Mouse (Mus musculus) cerebellum, postnatal 36 days (tissue): Measurements from ENCODE around the gene 9030612E09Rik.
A peak's percentile ranks its signal among the peaks of the same experiment; 100 is the strongest.

Experiments
- DNase-seq, 2 experiments: peaks; one replicate each; pipeline ENCODE4 v3.0.0; 2021 to 2022; ENCODE audit warnings: mixed read lengths in 2 of 2

The 9030612E09Rik gene

GRCm38 (mm10) chr10:43174326-43175155 is at the start of gene 9030612E09Rik, which contains the start of gene Sobp:
9030612E09Rik (plus strand) TSS chr10:43174704.
Sobp (minus strand) TSS chr10:43174530.
- peak; percentile 77 to 80 for DNase-seq

GRCm38 (mm10) chr10:43128750-43129149 is 45.8 kb upstream of the 9030612E09Rik start:
- DNase-seq, result no peak

- no peak for DNase-seq
These were observed 40.5 kb upstream of the 9030612E09Rik start for GRCm38 (mm10) chr10:43134027-43134426.

- no peak for DNase-seq
These were observed 31.3 kb upstream of the 9030612E09Rik start for GRCm38 (mm10) chr10:43143173-43143572.

GRCm38 (mm10) chr10:43148456-43148855 is 26.0 kb upstream of the 9030612E09Rik start:
- no peak for DNase-seq

- no peak for DNase-seq
These were observed 21.9 kb upstream of the 9030612E09Rik start for GRCm38 (mm10) chr10:43152643-43153042.

GRCm38 (mm10) chr10:43155046-43155560 is 19.4 kb upstream of the 9030612E09Rik start:
- DNase-seq, result peak in 1 of 2 experiments; percentile 28

- no peak for DNase-seq
These were observed 15.6 kb upstream of the 9030612E09Rik start for GRCm38 (mm10) chr10:43158917-43159316.

GRCm38 (mm10) chr10:43159333-43159732 is 15.2 kb upstream of the 9030612E09Rik start:
- DNase-seq, result no peak

- no peak for DNase-seq
These were observed 12.2 kb upstream of the 9030612E09Rik start for GRCm38 (mm10) chr10:43162318-43162717.

GRCm38 (mm10) chr10:43164406-43164805 is 10.1 kb upstream of the 9030612E09Rik start:
- DNase-seq, result no peak

GRCm38 (mm10) chr10:43166146-43166545 is 8.4 kb upstream of the 9030612E09Rik start:
- no peak for DNase-seq

GRCm38 (mm10) chr10:43166817-43167216 is 7.7 kb upstream of the 9030612E09Rik start:
- DNase-seq, result no peak

- no peak for DNase-seq
These were observed 5.7 kb upstream of the 9030612E09Rik start for GRCm38 (mm10) chr10:43168847-43169246.

- peak in 1 of 2 experiments; percentile 31 for DNase-seq
These were observed 3.4 kb upstream of the 9030612E09Rik start for GRCm38 (mm10) chr10:43171106-43171505.

GRCm38 (mm10) chr10:43172066-43172465 is 2.4 kb upstream of the 9030612E09Rik start:
- DNase-seq, result no peak

- no peak for DNase-seq
These were observed 1.9 kb upstream of the 9030612E09Rik start for GRCm38 (mm10) chr10:43172554-43172953.

- DNase-seq, result peak; percentile 49 to 50
These were observed 1.2 kb upstream of the 9030612E09Rik start for GRCm38 (mm10) chr10:43173141-43173827.

- peak in 1 of 2 experiments; percentile 53 for DNase-seq
These were observed 627 bp upstream of the 9030612E09Rik start for GRCm38 (mm10) chr10:43173828-43174325.

- peak; percentile 58 to 60 for DNase-seq
These were observed 675 bp downstream of the 9030612E09Rik start for GRCm38 (mm10) chr10:43175156-43175601.

GRCm38 (mm10) chr10:43180313-43180912 is 5.9 kb downstream of the 9030612E09Rik start:
- no peak for DNase-seq

GRCm38 (mm10) chr10:43200206-43200605 is 25.7 kb downstream of the 9030612E09Rik start:
- DNase-seq, result no peak

- no peak for DNase-seq
These were observed 29.4 kb downstream of the 9030612E09Rik start for GRCm38 (mm10) chr10:43203865-43204264.
